Mouse (Mus musculus): ENCODE results near the gene Olfr1354. TPM values are rescaled to one million over a fixed set of nuclear protein-coding genes. Genes with fewer than 3 reads are reported as not detected.

Olfr1354 gene
- polyA plus RNA-seq (2015; fragmentation: Illumina TruSeq; extraction: RNeasy Lipid Tissue Mini Kit (QIAGEN cat#74804); ENCODE audit: insufficient read depth, low replicate concordance) = not detected

DNA sequence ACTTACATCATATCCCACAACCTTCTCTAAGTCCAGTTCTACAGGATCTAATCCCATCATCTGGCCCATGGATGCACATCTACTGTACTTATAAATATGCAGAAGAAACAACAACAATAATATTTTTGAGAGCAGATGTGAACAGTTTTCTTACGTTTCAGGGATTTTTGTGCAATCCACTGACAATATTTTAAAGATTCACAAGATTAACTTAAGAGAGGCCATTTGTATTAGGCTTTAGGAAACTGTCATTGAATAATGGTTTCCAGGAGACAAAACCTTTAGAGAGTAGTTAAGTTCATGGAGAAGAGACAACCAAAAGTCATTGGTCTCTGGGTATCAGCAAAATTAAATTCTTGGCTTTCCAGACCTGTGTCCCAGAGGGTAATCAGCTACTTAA lies at the start of gene Olfr1354:
Gene Olfr1354, plus strand, starts transcription at position 301 of the 400 bp plus-strand sequence.

DNA sequence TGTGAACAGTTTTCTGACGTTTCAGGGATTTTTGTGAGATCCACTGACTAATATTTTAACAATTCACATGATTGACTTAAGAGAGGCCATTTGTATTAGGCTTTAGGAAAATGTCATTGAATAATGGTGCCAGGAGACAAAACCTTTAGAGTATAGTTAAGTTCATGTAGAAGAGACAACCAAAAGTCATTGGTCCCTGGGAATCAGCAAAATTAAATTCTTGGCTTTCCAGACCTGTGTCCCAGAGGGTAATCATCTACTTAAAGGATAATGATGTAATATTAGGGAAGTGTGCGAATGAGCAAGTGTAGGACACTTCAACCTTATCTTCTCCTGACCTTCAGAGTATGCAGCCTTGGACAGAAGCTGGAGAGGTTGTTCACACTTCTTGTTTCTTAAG lies 37.7 kb upstream of the Olfr1354 start, which contains the start of gene Olfr1355:
Gene Olfr1355, plus strand, starts transcription at position 301 of the 400 bp plus-strand sequence.

DNA sequence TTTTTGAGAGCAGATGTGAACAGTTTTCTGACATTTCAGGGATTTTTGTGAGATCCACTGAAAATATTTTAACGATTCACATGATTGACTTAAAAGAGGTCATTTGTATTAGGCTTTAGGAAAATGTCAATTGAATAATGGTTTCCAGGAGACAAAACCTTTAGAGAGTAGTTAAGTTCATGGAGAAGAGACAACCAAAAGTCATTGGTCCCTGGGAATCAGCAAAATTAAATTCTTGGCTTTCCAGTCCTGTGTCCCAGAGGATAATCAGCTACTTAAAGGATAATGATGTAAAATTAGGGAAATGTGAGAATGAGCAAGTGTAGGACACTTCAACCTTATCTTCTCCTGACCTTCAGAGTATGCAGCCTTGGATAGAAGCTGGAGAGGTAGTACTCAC lies 37.4 kb downstream of the Olfr1354 start, which contains the start of gene Olfr8:
Gene Olfr8, plus strand, starts transcription at position 301 of the 400 bp plus-strand sequence.

GRCm38 (mm10) chr10:78963009-78963408 lies 50.0 kb downstream of the Olfr1354 start, which contains the start of gene Olfr1353:
Gene Olfr1353, plus strand, starts transcription at chr10:78963309.

Other genes starting within 250 kb of the Olfr1354 start
- gene Casp14, start 194.9 kb upstream of the Olfr1354 start, polyA plus RNA-seq (2015; fragmentation: Illumina TruSeq; extraction: RNeasy Lipid Tissue Mini Kit (QIAGEN cat#74804); ENCODE audit: insufficient read depth, low replicate concordance) = not detected
- not detected for gene Ccdc105, start 160.1 kb upstream of the Olfr1354 start, polyA plus RNA-seq (2015; fragmentation: Illumina TruSeq; extraction: RNeasy Lipid Tissue Mini Kit (QIAGEN cat#74804); ENCODE audit: insufficient read depth, low replicate concordance)
- not detected for gene Slc1a6, start 132.7 kb upstream of the Olfr1354 start, polyA plus RNA-seq (2015; fragmentation: Illumina TruSeq; extraction: RNeasy Lipid Tissue Mini Kit (QIAGEN cat#74804); ENCODE audit: insufficient read depth, low replicate concordance)
- gene Olfr1356, start 61.0 kb upstream of the Olfr1354 start, polyA plus RNA-seq (2015; fragmentation: Illumina TruSeq; extraction: RNeasy Lipid Tissue Mini Kit (QIAGEN cat#74804); ENCODE audit: insufficient read depth, low replicate concordance) = not detected
- not detected for gene Olfr1355, start 37.6 kb upstream of the Olfr1354 start, polyA plus RNA-seq (2015; fragmentation: Illumina TruSeq; extraction: RNeasy Lipid Tissue Mini Kit (QIAGEN cat#74804); ENCODE audit: insufficient read depth, low replicate concordance)
- not detected for gene Olfr8, start 37.5 kb downstream of the Olfr1354 start, polyA plus RNA-seq (2015; fragmentation: Illumina TruSeq; extraction: RNeasy Lipid Tissue Mini Kit (QIAGEN cat#74804); ENCODE audit: insufficient read depth, low replicate concordance)
- not detected for gene Olfr1353, start 50.1 kb downstream of the Olfr1354 start, polyA plus RNA-seq (2015; fragmentation: Illumina TruSeq; extraction: RNeasy Lipid Tissue Mini Kit (QIAGEN cat#74804); ENCODE audit: insufficient read depth, low replicate concordance)
- gene Olfr1352, start 67.9 kb downstream of the Olfr1354 start, polyA plus RNA-seq (2015; fragmentation: Illumina TruSeq; extraction: RNeasy Lipid Tissue Mini Kit (QIAGEN cat#74804); ENCODE audit: insufficient read depth, low replicate concordance) = not detected
- not detected for gene Olfr1351, start 99.3 kb downstream of the Olfr1354 start, polyA plus RNA-seq (2015; fragmentation: Illumina TruSeq; extraction: RNeasy Lipid Tissue Mini Kit (QIAGEN cat#74804); ENCODE audit: insufficient read depth, low replicate concordance)
- gene Olfr57, start 115.6 kb downstream of the Olfr1354 start, polyA plus RNA-seq (2015; fragmentation: Illumina TruSeq; extraction: RNeasy Lipid Tissue Mini Kit (QIAGEN cat#74804); ENCODE audit: insufficient read depth, low replicate concordance) = not detected
- gene 2610008E11Rik, start 184.4 kb downstream of the Olfr1354 start, polyA plus RNA-seq (2015; fragmentation: Illumina TruSeq; extraction: RNeasy Lipid Tissue Mini Kit (QIAGEN cat#74804); ENCODE audit: insufficient read depth, low replicate concordance) = 28.6 TPM
- not detected for gene Vmn2r80, start 235.6 kb downstream of the Olfr1354 start, polyA plus RNA-seq (2015; fragmentation: Illumina TruSeq; extraction: RNeasy Lipid Tissue Mini Kit (QIAGEN cat#74804); ENCODE audit: insufficient read depth, low replicate concordance)